Mouse (Mus musculus): ENCODE results near the gene Cdc16.

The Cdc16 gene

DNA sequence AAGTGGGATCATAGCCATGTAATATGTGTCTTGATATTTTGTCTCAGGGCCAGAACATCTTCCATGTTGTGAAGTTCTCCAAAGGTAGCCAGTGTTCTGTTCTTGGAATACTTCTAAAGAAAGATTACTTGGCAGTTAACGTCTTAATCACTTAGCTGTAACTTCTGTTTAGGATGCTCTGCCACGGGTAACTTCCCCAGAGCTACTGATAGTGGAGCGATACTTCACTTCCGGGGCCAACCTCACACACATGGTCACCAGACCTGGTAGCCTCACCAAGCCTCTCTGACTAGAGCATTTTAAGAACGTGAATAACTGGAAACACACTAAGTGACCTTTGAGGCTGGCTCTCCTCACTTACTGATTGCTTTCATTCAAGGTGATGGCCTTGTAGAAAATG lies 42.1 kb downstream of the Cdc16 start:
- peak; percentile 36 for DNase-seq (ENCODE audit: extremely low read depth, low read depth)

DNA sequence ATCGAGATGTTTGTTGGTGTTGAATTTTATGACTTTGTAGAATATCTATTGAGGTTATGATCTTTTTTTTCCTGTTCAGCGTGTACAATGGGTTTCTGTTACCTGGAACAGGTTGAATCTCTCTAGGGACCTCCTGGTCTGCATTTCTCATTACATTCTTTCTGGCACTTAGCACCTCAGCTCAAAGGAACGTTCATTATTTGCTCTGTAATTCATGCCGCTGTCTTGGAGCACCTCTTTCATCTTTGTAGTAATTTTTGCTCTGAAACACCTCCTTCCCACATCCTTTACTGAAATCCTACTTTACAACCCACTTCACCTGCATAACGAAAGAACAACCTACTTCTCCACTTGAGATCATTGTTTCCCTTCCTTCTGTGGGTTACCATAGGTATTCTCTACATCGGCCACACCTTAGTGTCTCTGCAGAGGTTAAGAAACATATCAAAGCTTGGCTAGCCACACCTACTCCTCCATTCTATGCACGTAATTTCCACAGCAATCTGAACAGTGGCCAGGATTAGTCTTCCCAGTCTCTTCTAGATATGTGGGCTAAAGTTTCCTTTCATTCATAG lies 71.2 kb downstream of the Cdc16 start:
- no peak for DNase-seq (ENCODE audit: extremely low read depth, low read depth)
